Mouse (Mus musculus): Measurements from ENCODE around the gene Rnf144a. TPM values are rescaled to one million over a fixed set of nuclear protein-coding genes. Genes with fewer than 3 reads are reported as not detected.
A peak's percentile ranks its signal among the peaks of the same experiment; 100 is the strongest.

Gene Rnf144a
- polyA plus RNA-seq, 1 experiment from 2014 or later, result 25.7 TPM

Small RNA genes lying within 50 kb of the gene (microRNA-seq; reads per million reads assigned to microRNA genes)
- 2.1 reads per million, percentile 6 among the genes with 10 or more reads in this experiment for gene Mir6538

Other genes starting within 250 kb of the Rnf144a start
- 0.32 and 1.6 TPM in 2 replicates for gene Rsad2, start 41.2 kb upstream of the Rnf144a start, polyA plus RNA-seq (2015; fragmentation: Nextera tagmentation; extraction: Ambion mirVana)
- 20.2 and 25.4 TPM in 2 replicates for gene Cmpk2, start 54.0 kb upstream of the Rnf144a start, polyA plus RNA-seq (2015; fragmentation: Nextera tagmentation; extraction: Ambion mirVana)

Measured in neural tube, embryonic 15.5 days (tissue).